Mouse (Mus musculus): Measurements from ENCODE around the gene Bicc1. TPM values are rescaled to one million over a fixed set of nuclear protein-coding genes. Genes with fewer than 3 reads are reported as not detected.
A peak's percentile ranks its signal among the peaks of the same experiment; 100 is the strongest.

The Bicc1 gene
- total and polyA plus RNA-seq, 2 experiments from 2014 or later, result 4.6 to 5.2 TPM

DNA sequence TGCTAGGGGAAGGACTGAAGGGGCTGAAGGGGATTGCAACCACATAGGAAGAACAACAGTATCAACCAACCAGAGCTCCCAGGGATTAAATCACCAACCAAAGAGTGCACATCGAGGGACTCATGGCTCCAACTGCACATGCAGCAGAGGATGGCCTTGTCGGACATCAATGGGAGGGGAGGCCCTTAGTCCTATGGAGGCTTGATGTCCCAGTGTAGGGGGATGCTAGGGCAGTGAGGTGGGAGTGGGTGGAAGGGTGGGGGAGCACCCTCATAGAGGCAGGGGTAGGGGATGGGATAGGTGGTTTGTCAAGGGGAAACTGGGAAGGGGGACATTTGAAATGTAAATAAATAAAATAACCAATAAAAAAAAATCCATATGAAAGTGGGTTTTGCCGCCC lies 152.5 kb downstream of the Bicc1 start:
- no peak for ATAC-seq
- 84% methylated on average over 3 of the region's 3 CpGs for WGBS
- H3K36me3 ChIP-seq (ENCODE audit: insufficient read depth), result no peaks in the 10 kb centered on the region

DNA sequence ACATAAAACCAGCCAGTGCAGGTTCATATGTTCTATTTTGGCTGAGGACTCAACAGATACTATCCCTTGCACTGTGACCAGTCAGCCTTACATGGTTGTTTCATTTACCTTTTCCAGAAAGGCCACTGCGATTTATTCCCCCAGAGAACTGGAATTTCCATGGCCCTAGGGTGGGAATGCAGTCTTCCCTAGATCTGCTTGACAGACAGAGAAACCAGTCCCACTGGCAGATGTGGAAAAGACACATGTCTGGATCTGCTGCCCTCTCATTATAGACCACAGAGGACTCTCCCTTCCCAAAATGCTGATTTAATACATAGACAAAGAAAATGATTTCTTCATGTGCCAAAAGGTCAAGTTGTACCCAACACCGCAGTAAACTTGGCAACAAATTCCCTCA lies 156.6 kb downstream of the Bicc1 start:
- Histone ChIP-seq H3K4me3 (ENCODE audit: low read depth, low read length) (no peak overlapping the region), H3K27me3 (ENCODE audit: insufficient read depth, low read length) (no peaks in the 10 kb centered on the region), H3K27ac (ENCODE audit: low read depth, low read length) (no peak overlapping the region), H3K4me1 (ENCODE audit: insufficient read depth) (no peaks in the 10 kb centered on the region), H3K4me2 (ENCODE audit: low read depth) (no peak overlapping the region), H3K9ac (no peak overlapping the region), H3K36me3 (ENCODE audit: insufficient read depth) (no peaks in the 10 kb centered on the region), H3K9me3 (ENCODE audit: low read length) (no peaks in the 10 kb centered on the region)
- no peak for DNase-seq
- TF ChIP-seq CTCF (IDR thresholded peaks at IDR 0.05; ENCODE audit: low read depth), result no peak
- WGBS, result 89% methylated on average over 2 of the region's 2 CpGs
- no peak for ATAC-seq

More for the DNA sequence above, 152.5 kb downstream of the Bicc1 start:
- no peak overlapping the region for H3K27ac ChIP-seq (ENCODE audit: low read depth, low read length)
- H3K4me2 ChIP-seq (ENCODE audit: low read depth), result no peak overlapping the region
- no peak for DNase-seq
- no peak for TF ChIP-seq CTCF (IDR thresholded peaks at IDR 0.05; ENCODE audit: low read depth)
- no peak overlapping the region for H3K9ac ChIP-seq
- no peaks in the 10 kb centered on the region for H3K4me1 ChIP-seq (ENCODE audit: insufficient read depth)
- H3K4me3 ChIP-seq (ENCODE audit: low read depth, low read length), result no peak overlapping the region
- no peaks in the 10 kb centered on the region for H3K27me3 ChIP-seq (ENCODE audit: insufficient read depth, low read length)
- H3K9me3 ChIP-seq (ENCODE audit: low read length), result no peaks in the 10 kb centered on the region

DNA sequence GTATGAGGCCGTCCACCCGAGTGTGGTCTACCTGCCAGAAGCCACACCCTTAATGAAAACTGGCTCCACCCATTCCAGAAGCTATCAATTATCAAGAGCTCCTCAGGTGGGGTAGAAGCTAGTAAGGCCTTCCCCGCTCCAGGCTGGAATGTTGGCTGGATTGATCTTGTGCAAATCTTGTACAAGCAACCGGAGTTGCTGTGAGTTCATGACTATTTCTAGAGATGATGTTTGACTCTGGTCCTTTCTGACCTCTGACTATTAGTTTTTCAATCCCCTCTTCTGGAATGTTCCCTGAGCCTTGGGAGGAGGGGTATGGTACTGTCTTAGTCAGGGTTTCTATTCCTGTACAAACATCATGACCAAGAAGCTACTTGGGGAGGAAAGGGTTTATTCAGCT lies 157.3 kb downstream of the Bicc1 start:
- H3K27me3 ChIP-seq (ENCODE audit: insufficient read depth, low read length), result no peaks in the 10 kb centered on the region
- no peak overlapping the region for H3K4me2 ChIP-seq (ENCODE audit: low read depth)
- no peak overlapping the region for H3K27ac ChIP-seq (ENCODE audit: low read depth, low read length)
- DNase-seq (no peak), ATAC-seq (no peak)
- no peak overlapping the region for H3K4me3 ChIP-seq (ENCODE audit: low read depth, low read length)
- H3K9me3 ChIP-seq (ENCODE audit: low read length), result no peaks in the 10 kb centered on the region
- H3K4me1 ChIP-seq (ENCODE audit: insufficient read depth), result no peaks in the 10 kb centered on the region
- no peaks in the 10 kb centered on the region for H3K36me3 ChIP-seq (ENCODE audit: insufficient read depth)
- no peak overlapping the region for H3K9ac ChIP-seq
- WGBS, result 98% methylated on average over 4 of the region's 4 CpGs
- no peak for TF ChIP-seq CTCF (IDR thresholded peaks at IDR 0.05; ENCODE audit: low read depth)

DNA sequence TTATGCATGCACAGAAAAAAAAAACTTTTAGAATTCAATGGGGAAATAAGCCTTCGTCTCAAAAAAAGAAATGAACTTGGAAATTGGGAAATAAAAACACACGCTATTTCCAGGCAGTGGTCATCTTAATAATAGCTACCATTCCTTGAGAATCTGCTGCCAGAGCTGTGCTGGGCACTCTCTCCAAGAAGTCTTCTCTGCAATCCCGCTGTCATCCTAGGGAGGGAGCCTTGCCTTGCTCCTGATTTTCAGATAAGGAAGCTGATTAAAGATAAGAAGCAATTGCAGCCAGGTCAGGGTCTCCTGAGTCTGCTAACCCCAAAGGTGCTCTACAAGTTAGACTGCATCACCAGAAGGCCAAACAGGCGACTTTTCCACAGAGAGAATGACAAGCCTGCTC lies 161.4 kb downstream of the Bicc1 start:
- no peak overlapping the region for H3K9ac ChIP-seq
- H3K9me3 ChIP-seq (ENCODE audit: low read length), result no peaks in the 10 kb centered on the region
- DNase-seq (peak; percentile 40), ATAC-seq (no peak)
- TF ChIP-seq CTCF (IDR thresholded peaks at IDR 0.05; ENCODE audit: low read depth), result peak; percentile 64
- no peak overlapping the region for H3K27ac ChIP-seq (ENCODE audit: low read depth, low read length)
- WGBS, result 46% methylated on average over 4 of the region's 4 CpGs
- no peaks in the 10 kb centered on the region for H3K36me3 ChIP-seq (ENCODE audit: insufficient read depth)
- no peaks in the 10 kb centered on the region for H3K27me3 ChIP-seq (ENCODE audit: insufficient read depth, low read length)
- H3K4me2 ChIP-seq (ENCODE audit: low read depth), result no peak overlapping the region
- H3K4me3 ChIP-seq (ENCODE audit: low read depth, low read length), result no peak overlapping the region
- H3K4me1 ChIP-seq (ENCODE audit: insufficient read depth), result peaks cover 9% of the 10 kb centered on the region

DNA sequence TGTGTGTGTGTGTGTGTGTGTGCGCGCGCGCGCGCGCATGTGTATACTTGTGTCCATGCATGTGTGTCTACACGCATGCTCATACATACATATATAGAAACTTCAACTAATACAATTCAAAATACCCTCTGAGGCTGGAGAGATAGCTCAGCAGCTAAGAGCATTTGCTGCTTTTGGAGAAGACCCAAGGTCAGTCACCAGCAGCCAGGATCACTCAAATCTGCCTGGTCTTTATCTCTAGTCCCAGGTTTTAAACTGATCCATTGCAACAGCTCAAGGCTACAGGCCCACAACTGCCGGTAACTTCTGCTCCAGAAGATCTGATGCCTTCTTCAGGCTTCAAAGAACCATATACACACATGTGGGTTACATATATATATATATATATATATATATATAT lies 163.4 kb downstream of the Bicc1 start:
- ATAC-seq (no peak), DNase-seq (no peak)
- Histone ChIP-seq H3K27ac (ENCODE audit: low read depth, low read length) (no peak overlapping the region), H3K4me2 (ENCODE audit: low read depth) (no peak overlapping the region), H3K27me3 (ENCODE audit: insufficient read depth, low read length) (no peaks in the 10 kb centered on the region), H3K4me1 (ENCODE audit: insufficient read depth) (peaks cover 9% of the 10 kb centered on the region), H3K9ac (no peak overlapping the region), H3K9me3 (ENCODE audit: low read length) (no peaks in the 10 kb centered on the region), H3K4me3 (ENCODE audit: low read depth, low read length) (no peak overlapping the region), H3K36me3 (ENCODE audit: insufficient read depth) (no peaks in the 10 kb centered on the region)
- 97% methylated on average over 9 of the region's 9 CpGs for WGBS
- no peak for TF ChIP-seq CTCF (IDR thresholded peaks at IDR 0.05; ENCODE audit: low read depth)

DNA sequence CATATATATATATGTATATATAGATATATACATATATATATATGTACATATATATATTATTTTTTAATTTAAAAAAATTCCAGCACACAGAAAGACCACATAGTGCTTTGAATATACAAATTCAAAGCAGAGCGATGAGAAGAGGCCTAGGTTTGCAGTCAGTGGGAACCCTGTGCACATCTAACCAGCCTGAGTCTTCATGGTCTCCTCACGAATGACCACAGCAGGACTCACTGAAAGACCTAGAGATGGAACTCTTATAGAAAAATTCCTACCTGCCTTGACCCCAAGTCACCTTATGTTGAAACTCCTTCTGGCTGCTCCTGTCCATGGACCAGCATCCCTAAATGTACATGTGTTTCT lies 165.4 kb downstream of the Bicc1 start:
- no peak for ATAC-seq

DNA sequence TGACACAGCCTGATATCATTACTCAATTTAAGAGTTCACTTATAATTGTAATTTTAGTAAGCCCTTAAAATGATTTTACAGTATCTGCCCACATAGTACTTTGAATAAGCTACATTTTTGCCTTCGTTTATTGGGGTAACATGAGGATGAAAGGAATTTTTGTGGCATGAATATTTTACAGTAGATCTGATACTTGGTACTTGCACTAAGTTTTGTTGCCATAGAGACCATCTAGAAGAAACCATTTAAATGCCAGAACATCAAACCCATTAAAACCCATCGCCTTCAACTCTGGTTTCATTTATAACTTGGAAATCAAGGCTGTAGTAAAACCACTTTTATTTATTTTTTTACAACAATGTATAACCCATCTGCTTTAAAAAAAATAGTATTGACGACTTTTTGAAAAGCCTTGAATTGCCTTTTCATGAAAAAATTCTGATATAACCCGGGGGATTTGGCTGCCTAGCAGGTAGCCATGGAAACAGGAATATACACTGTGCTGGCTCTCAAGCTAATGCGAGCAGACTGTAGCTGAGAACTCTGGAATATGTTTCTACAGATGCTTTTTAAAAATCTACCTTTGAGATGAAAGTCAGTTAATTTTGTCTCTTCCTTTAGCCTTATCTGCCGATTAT lies 165.9 kb downstream of the Bicc1 start:
- peak overlapping the region; percentile 21; the same call in 1 of the 2 replicates for H3K4me2 ChIP-seq (ENCODE audit: low read depth)
- WGBS, result 31% methylated on average over 6 of the region's 6 CpGs
- peak; percentile 97 for ATAC-seq
- peak overlapping the region; percentile 79 for H3K27ac ChIP-seq (ENCODE audit: low read depth, low read length)
- H3K4me3 ChIP-seq (ENCODE audit: low read depth, low read length), result no peak overlapping the region
- DNase-seq, result peak; percentile 87
- H3K9me3 ChIP-seq (ENCODE audit: low read length), result no peaks in the 10 kb centered on the region
- H3K36me3 ChIP-seq (ENCODE audit: insufficient read depth), result no peaks in the 10 kb centered on the region
- H3K9ac ChIP-seq, result 0 out of 2 replicates have a peak overlapping the region, but pooled peaks have one; percentile 1
- no peaks in the 10 kb centered on the region for H3K27me3 ChIP-seq (ENCODE audit: insufficient read depth, low read length)
- no peak for TF ChIP-seq CTCF (IDR thresholded peaks at IDR 0.05; ENCODE audit: low read depth)
- peaks cover 9% of the 10 kb centered on the region for H3K4me1 ChIP-seq (ENCODE audit: insufficient read depth)

More for the DNA sequence above, 165.4 kb downstream of the Bicc1 start:
- TF ChIP-seq CTCF (IDR thresholded peaks at IDR 0.05; ENCODE audit: low read depth), result no peak
- no peak overlapping the region for H3K9ac ChIP-seq
- peaks cover 9% of the 10 kb centered on the region for H3K4me1 ChIP-seq (ENCODE audit: insufficient read depth)
- H3K27ac ChIP-seq (ENCODE audit: low read depth, low read length), result peak overlapping the region; percentile 79
- H3K36me3 ChIP-seq (ENCODE audit: insufficient read depth), result no peaks in the 10 kb centered on the region
- H3K4me3 ChIP-seq (ENCODE audit: low read depth, low read length), result no peak overlapping the region
- no peak for DNase-seq
- no peak overlapping the region for H3K4me2 ChIP-seq (ENCODE audit: low read depth)
- H3K27me3 ChIP-seq (ENCODE audit: insufficient read depth, low read length), result no peaks in the 10 kb centered on the region
- H3K9me3 ChIP-seq (ENCODE audit: low read length), result no peaks in the 10 kb centered on the region
- 74% methylated on average over 2 of the region's 2 CpGs for WGBS
